Mouse (Mus musculus) kidney, adult 2 months (tissue): ENCODE results near the gene Ints6. TPM values are rescaled to one million over a fixed set of nuclear protein-coding genes. Genes with fewer than 3 reads are reported as not detected.

Experiments used
- DNase-seq: peaks from one replicate; pipeline ENCODE4 v3.0.0; 2021
- H3K27ac ChIP-seq: fragments of 200-500 bp; 2 replicates; pipeline ENCODE4 v1.5.1; 2012; ENCODE audit warnings: low read depth, low read length, control low read depth, inconsistent platforms; ENCODE audit not compliant: insufficient read depth
- H3K27me3 ChIP-seq: fragments of 200-500 bp; replicated peaks from 2 replicates; pipeline ENCODE4 v1.6.1; 2012; ENCODE audit warnings: mild to moderate bottlenecking, moderate library complexity, low read length, inconsistent platforms; ENCODE audit not compliant: control insufficient read depth, insufficient read depth
- H3K36me3 ChIP-seq: fragments of 200-500 bp; 2 replicates; pipeline ENCODE4 v1.6.1; 2012; ENCODE audit warnings: mild to moderate bottlenecking, moderate library complexity, low read length, inconsistent platforms; ENCODE audit not compliant: control insufficient read depth, insufficient read depth
- H3K4me1 ChIP-seq: fragments of 200-500 bp; 2 replicates; pipeline ENCODE4 v1.6.1; 2011; ENCODE audit warnings: low read length; ENCODE audit not compliant: control insufficient read depth, insufficient read depth
- H3K4me3 ChIP-seq: fragments of 200-500 bp; 2 replicates; pipeline ENCODE4 v1.5.1; 2011; ENCODE audit warnings: mild to moderate bottlenecking, low read depth, low read length, control low read depth; ENCODE audit not compliant: insufficient read depth
- CTCF ChIP-seq: fragments of 200-500 bp; conservative IDR thresholded peaks from 2 replicates; pipeline ENCODE4 v1.5.1; 2011; ENCODE audit warnings: low read depth, mild to moderate bottlenecking, control low read depth, low read length, moderate library complexity, mixed read lengths; ENCODE audit not compliant: insufficient read depth, insufficient read length
- POLR2A ChIP-seq: fragments of 200-500 bp; IDR thresholded peaks from one replicate; pipeline ENCODE4 v1.6.1; 2011; ENCODE audit warnings: low read depth, low read length, control low read depth
- WGBS: fragments of 180-500 bp; shearing (Covaris S2); methylation state at CpG from one replicate; pipeline ENCODE4 v1.1.7; 2018; 5-methylcytosine and 5-hydroxymethylcytosine counted together
- polyA plus RNA-seq: library from polyadenylated mRNA; depleted of rRNA; stranded (reverse); fragments of >200 nt; gene quantifications from 2 replicates; pipeline ENCODE4 v1.2.3, GENCODE M21; 2012; rRNA removed

Gene Ints6
- polyA plus RNA-seq, 1 experiment: 3.3 TPM

DNA sequence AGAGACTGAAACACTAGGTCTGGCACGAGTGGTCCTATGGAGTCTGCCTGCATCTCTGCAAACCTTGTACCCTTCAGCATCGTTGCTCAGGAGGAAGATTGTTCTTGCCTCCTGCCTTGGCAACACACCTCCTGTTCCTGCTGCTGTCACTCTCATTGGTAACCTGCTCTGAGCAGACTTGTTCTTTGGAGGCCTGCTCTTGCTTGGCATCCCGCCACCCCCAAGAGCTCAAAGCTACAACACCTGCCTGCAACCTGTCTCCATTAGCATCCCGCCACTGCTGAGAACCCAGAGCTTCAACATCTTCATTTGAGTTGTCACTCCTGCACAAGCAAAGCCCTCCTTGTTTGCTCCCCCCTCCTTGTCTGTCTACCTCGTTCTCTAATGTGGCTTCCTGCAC is 133.0 kb downstream of the Ints6 start:
- Histone ChIP-seq H3K27me3 (no peaks in the 10 kb centered on the region), H3K36me3 (no peaks in the 10 kb centered on the region), H3K27ac (no peak overlapping the region), H3K4me1 (no peaks in the 10 kb centered on the region), H3K4me3 (no peak overlapping the region)
- WGBS: 94% methylated on average over 5 of the region's 5 CpGs
- no peak for DNase-seq
- TF ChIP-seq POLR2A: no peak
- no peak for TF ChIP-seq CTCF

Other genes with a start within 250 kb of the Ints6 start
- gene Fam124a, start 205.4 kb downstream of the Ints6 start, polyA plus RNA-seq: 4.3 and 4.5 TPM in 2 replicates
- gene Gm4131, start 194.2 kb downstream of the Ints6 start, polyA plus RNA-seq: 1.0 and 1.6 TPM in 2 replicates
- gene Serpine3, start 97.5 kb downstream of the Ints6 start, polyA plus RNA-seq: not detected in 2 replicates
- 7.7 and 8.3 TPM in 2 replicates for gene Wdfy2, start 76.5 kb upstream of the Ints6 start, polyA plus RNA-seq
- gene Defb48, start 223.3 kb upstream of the Ints6 start, polyA plus RNA-seq: not detected in 2 replicates
- gene Defb47, start 236.9 kb upstream of the Ints6 start, polyA plus RNA-seq: not detected in 2 replicates